Mouse (Mus musculus) intestine, embryonic 16.5 days (tissue): ENCODE measurements at regions not wholly inside any gene's neighbourhood (a gene's known extent, or its start where the extent isn't known, plus 50 kb on each side); places are given as distances from the start of the nearest gene placed in this dataset.

Source experiments
- ATAC-seq: fragments of 200-750 bp; cut with Nextera tagmentation; 2 replicates; pipeline ENCODE4 v1.8.0; 2017; ENCODE audit warnings: moderate TSS enrichment, moderate library complexity
- H3K27ac ChIP-seq: fragments of 300-500 bp; sonication (generic); 2 replicates; pipeline ENCODE4 v1.5.1; 2014; ENCODE audit warnings: mild to moderate bottlenecking, low read length
- H3K27me3 ChIP-seq: fragments of 300-500 bp; sonication (generic); replicated peaks from 2 replicates; pipeline ENCODE4 v1.6.1; 2014; ENCODE audit warnings: low read length, control low read depth, mixed read lengths; ENCODE audit not compliant: control insufficient read depth, insufficient read depth
- H3K36me3 ChIP-seq: fragments of 300-500 bp; sonication (generic); 2 replicates; pipeline ENCODE4 v1.6.1; 2014; ENCODE audit warnings: low read length, control low read depth; ENCODE audit not compliant: control insufficient read depth, insufficient read depth
- H3K4me1 ChIP-seq: fragments of 300-500 bp; sonication (generic); 2 replicates; pipeline ENCODE4 v1.6.1; 2014; ENCODE audit warnings: low read length, control low read depth, mixed read lengths; ENCODE audit not compliant: control insufficient read depth, insufficient read depth
- H3K4me2 ChIP-seq: fragments of 300-500 bp; sonication (generic); 2 replicates; pipeline ENCODE4 v1.6.1; 2014; ENCODE audit warnings: low read depth, low read length, control low read depth
- H3K4me3 ChIP-seq: fragments of 300-500 bp; sonication (generic); 2 replicates; pipeline ENCODE4 v1.5.1; 2014; ENCODE audit warnings: mild to moderate bottlenecking, low read length
- H3K9ac ChIP-seq: fragments of 300-500 bp; sonication (generic); 2 replicates; pipeline ENCODE4 v1.6.1; 2014; ENCODE audit warnings: low read depth, low read length
- H3K9me3 ChIP-seq: fragments of 300-500 bp; sonication (generic); 2 replicates; pipeline ENCODE4 v1.6.1; 2016; ENCODE audit warnings: low read length, control low read depth; ENCODE audit not compliant: control insufficient read depth
- WGBS: fragments of 180-500 bp; shearing (Covaris S2); extraction: QIAGEN DNeasy Blood & Tissue Kit; methylation state at CpG from one replicate; pipeline ENCODE4 v1.1.7; 2014; 5-methylcytosine and 5-hydroxymethylcytosine counted together

DNA sequence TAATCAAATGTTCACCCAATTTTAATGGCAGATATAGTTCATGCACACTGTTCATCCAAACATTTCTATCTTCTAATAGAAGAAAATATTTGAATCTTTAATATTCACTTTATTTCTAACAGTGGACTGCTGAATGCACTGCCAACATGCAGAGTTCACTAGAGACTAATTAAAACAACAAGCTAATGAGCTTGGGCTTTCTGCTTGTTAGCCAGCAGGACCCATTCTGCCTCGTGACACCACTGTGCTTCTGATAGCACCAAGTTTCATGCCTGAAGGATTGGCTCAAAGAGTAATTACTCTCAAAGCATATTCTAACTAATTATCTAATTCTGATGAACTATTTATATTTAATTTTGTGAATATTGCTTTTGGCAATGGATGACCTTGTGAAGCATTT lies 1532.8 kb upstream of the Cntnap5a start:
- no peaks in the 10 kb centered on the region for H3K4me1 ChIP-seq
- no peaks in the 10 kb centered on the region for H3K9me3 ChIP-seq
- WGBS: 50% methylated on average over 1 of the region's 1 CpGs
- no peak overlapping the region for H3K4me3 ChIP-seq
- H3K36me3 ChIP-seq: no peaks in the 10 kb centered on the region
- H3K4me2 ChIP-seq: no peak overlapping the region
- no peak for ATAC-seq
- H3K27me3 ChIP-seq: no peaks in the 10 kb centered on the region
- H3K9ac ChIP-seq: no peak overlapping the region
- no peak overlapping the region for H3K27ac ChIP-seq

DNA sequence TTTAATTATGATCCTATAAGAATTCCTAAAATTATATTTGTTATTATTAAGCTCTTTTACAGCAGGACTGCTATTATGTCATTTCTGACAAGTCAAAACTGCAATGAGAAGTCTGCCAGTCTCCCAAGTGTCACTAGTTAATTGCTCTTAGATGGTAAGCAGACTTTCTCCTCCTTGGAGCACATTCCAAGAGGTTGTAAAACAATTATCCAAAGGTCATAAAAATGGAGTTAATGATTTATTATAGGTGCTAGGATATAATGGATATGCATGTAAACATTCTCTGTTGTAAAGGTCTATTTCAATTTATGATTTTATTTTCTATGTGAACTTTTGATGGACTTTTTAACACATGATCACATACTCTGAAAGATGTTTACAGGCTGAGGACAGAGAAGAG lies 1531.7 kb upstream of the Cntnap5a start:
- no peaks in the 10 kb centered on the region for H3K9me3 ChIP-seq
- no peak overlapping the region for H3K4me2 ChIP-seq
- H3K27ac ChIP-seq: no peak overlapping the region
- peak; percentile 96 for ATAC-seq
- H3K4me3 ChIP-seq: no peak overlapping the region
- H3K36me3 ChIP-seq: no peaks in the 10 kb centered on the region
- no peaks in the 10 kb centered on the region for H3K4me1 ChIP-seq
- H3K9ac ChIP-seq: no peak overlapping the region
- no peaks in the 10 kb centered on the region for H3K27me3 ChIP-seq
